Mouse (Mus musculus) midbrain, embryonic 16.5 days (tissue): ENCODE results near the gene ccdc198. TPM values are rescaled to one million over a fixed set of nuclear protein-coding genes. Genes with fewer than 3 reads are reported as not detected.
"Not testable (repeated sequence)": the region's sequence is repeated elsewhere in the genome, so short reads cannot be mapped to it uniquely, and the experiment has no call there.

Source experiments
- ATAC-seq: fragments of 200-750 bp; cut with Nextera tagmentation; 2 replicates; pipeline ENCODE4 v1.8.0; 2017; ENCODE audit warnings: moderate TSS enrichment
- H3K27ac ChIP-seq: fragments of 300-500 bp; sonication (generic); 2 replicates; pipeline ENCODE4 v1.5.1; 2014; ENCODE audit warnings: mild to moderate bottlenecking, low read length, mixed read lengths
- H3K27me3 ChIP-seq: fragments of 300-500 bp; sonication (generic); 2 replicates; pipeline ENCODE4 v1.6.1; 2014; ENCODE audit warnings: low read depth, low read length, mixed read lengths; ENCODE audit not compliant: control insufficient read depth, insufficient read depth
- H3K36me3 ChIP-seq: fragments of 300-500 bp; sonication (generic); 2 replicates; pipeline ENCODE4 v1.6.1; 2014; ENCODE audit warnings: mild to moderate bottlenecking, low read length, moderate library complexity, mixed read lengths; ENCODE audit not compliant: control insufficient read depth, insufficient read depth
- H3K4me1 ChIP-seq: fragments of 300-500 bp; sonication (generic); 2 replicates; pipeline ENCODE4 v1.6.1; 2014; ENCODE audit warnings: mild to moderate bottlenecking, low read length, mixed read lengths; ENCODE audit not compliant: control insufficient read depth, insufficient read depth
- H3K4me2 ChIP-seq: fragments of 300-500 bp; sonication (generic); 2 replicates; pipeline ENCODE4 v1.6.1; 2014; ENCODE audit warnings: mild to moderate bottlenecking, low read length, mixed read lengths
- H3K4me3 ChIP-seq: fragments of 300-500 bp; sonication (generic); 2 replicates; pipeline ENCODE4 v1.5.1; 2014; ENCODE audit warnings: low read depth, mild to moderate bottlenecking, low read length, moderate library complexity, mixed read lengths
- H3K9ac ChIP-seq: fragments of 300-500 bp; sonication (generic); 2 replicates; pipeline ENCODE4 v1.6.1; 2014; ENCODE audit warnings: low read depth, low read length, mixed read lengths
- H3K9me3 ChIP-seq: fragments of 300-500 bp; sonication (generic); replicated peaks from 2 replicates; pipeline ENCODE4 v1.6.1; 2014; ENCODE audit warnings: mild to moderate bottlenecking, low read length, mixed read lengths; ENCODE audit not compliant: control insufficient read depth, poor library complexity, severe bottlenecking
- WGBS: fragments of 180-500 bp; shearing (Covaris S2); extraction: QIAGEN DNeasy Blood & Tissue Kit; methylation state at CpG from one replicate; pipeline ENCODE4 v1.1.7; 2014; 5-methylcytosine and 5-hydroxymethylcytosine counted together
- polyA plus RNA-seq: library from polyadenylated mRNA; unstranded; fragments of >200 nt; fragmentation: Nextera tagmentation; extraction: Ambion mirVana; gene quantifications from 2 replicates; pipeline ENCODE4 v1.2.1, GENCODE M21; 2015

The ccdc198 gene
- 0.06 and 0.08 TPM in 2 replicates for polyA plus RNA-seq

DNA sequence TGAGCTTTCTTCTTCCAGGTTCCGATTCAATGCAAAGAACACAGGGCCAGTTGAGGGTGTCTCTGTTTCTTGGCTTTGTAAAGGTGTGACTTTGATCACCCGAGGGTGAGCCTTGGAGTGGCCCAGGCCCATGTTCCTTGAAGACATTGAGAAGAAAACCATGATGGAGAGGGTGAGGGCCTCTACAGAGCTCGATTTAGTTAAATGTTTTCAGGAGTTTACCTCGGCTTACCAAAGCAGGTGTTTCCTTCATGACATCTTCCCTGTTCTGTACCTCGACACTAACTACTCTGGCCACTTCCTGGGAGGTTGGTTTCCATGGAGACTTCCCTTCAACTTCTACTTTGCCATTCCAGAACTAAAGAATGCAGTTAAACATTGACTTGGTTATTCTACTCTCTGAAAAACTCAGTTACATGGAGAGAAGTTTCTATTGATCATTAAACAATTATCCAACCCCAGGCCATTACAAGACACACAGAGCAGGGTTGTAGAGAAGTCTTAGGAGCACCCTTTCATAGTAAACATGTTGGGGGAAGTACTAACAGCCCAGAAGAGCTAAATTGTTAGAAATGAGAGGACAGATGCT is at the start of gene ccdc198:
ccdc198 (minus strand) TSS at position 349 of the 589 bp plus-strand sequence.
- WGBS = 77% methylated on average over 5 of the region's 5 CpGs
- Histone ChIP-seq H3K36me3 (no peaks in the 10 kb centered on the region), H3K4me1 (no peaks in the 10 kb centered on the region), H3K4me2 (no peak within 1 kb of the TSS), H3K27ac (no peak within 1 kb of the TSS), H3K9me3 (no peaks in the 10 kb centered on the region), H3K4me3 (no peak within 1 kb of the TSS), H3K9ac (no peak within 1 kb of the TSS), H3K27me3 (no peaks in the 10 kb centered on the region)
- no peak for ATAC-seq

DNA sequence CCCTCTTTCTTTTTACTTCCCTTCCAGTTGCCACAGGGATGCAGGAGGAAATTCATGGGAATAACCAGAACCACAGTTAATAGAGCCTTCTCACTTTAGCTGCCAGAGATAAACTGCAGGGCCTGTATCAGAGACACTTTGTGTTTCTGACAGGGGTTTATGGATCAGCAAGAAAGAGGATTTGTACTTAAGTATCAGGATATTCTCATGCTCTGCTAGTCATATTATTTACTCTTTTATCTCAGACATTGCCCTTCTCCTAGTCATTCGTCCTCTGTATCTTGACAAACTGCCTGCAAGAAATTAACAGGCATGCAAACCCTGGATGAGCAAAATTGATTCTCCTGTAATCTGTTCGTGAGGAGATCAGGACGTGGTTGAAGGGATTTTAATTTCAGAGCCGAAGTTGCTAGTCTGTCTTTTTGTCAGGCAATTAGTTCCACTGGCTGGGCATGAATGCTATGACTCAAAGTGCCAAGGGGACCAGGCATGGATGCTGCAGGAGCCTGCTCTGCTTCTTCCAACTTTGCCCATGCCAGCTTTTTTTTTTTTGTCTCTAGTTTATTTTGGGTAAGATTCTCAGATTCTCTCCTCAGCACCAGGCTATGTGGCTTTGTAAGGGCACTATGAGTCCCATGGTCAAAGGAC is 48.7 kb upstream of the ccdc198 start:
- Histone ChIP-seq H3K4me3 (no peak overlapping the region), H3K4me2 (no peak overlapping the region), H3K4me1 (peaks cover 3% of the 10 kb centered on the region; the same call in 1 of the 2 replicates), H3K9me3 (no peaks in the 10 kb centered on the region), H3K27me3 (no peaks in the 10 kb centered on the region), H3K9ac (no peak overlapping the region), H3K36me3 (no peaks in the 10 kb centered on the region), H3K27ac (0 out of 2 replicates have a peak overlapping the region, but pooled peaks have one; percentile 11)
- peak; percentile 79 for ATAC-seq
- 6% methylated on average over 4 of the region's 4 CpGs for WGBS

DNA sequence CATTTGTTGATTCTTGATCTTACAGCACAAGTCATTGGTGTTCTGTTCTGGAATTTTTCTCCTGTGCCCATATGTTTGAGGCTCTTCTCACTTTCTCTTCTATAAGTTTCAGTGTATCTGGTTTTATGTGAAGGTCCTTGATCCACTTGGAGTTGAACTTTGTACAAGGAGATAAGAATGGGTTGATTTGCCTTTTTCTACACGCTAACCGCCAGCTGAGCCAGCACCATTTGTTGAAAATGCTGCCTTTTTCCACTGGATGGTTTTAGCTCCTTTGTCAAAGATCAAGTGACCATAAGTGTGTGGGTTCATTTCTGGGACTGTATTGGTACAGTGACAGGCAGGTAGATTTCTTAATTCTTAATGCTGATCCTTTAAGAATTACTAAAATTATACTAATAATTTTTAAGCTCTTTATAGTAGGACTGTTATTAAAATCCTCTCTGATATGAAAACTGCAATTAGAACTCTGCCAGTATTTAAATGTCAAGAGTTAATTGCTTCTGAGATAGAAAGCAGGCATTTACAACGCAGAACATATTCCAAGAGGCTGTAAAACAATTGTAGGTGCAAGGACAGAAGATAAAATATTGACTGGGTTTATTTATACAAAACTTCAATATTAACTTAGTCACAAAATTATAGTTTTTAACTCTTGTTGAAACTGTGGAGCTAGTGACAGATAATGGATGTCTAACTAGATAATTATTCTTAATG is 44.9 kb upstream of the ccdc198 start:
- WGBS = 83% methylated on average over 3 of the region's 3 CpGs
- no peaks in the 10 kb centered on the region for H3K27me3 ChIP-seq
- no peaks in the 10 kb centered on the region for H3K9me3 ChIP-seq
- no peak for ATAC-seq
- no peak overlapping the region for H3K4me2 ChIP-seq
- H3K4me3 ChIP-seq = no peak overlapping the region
- H3K27ac ChIP-seq = no peak overlapping the region
- H3K36me3 ChIP-seq = no peaks in the 10 kb centered on the region
- no peak overlapping the region for H3K9ac ChIP-seq
- peaks cover 3% of the 10 kb centered on the region; the same call in 1 of the 2 replicates for H3K4me1 ChIP-seq

GRCm38 (mm10) chr14:49283784-49284655 is 38.7 kb upstream of the ccdc198 start:
- Histone ChIP-seq H3K36me3 (no peaks in the 10 kb centered on the region), H3K27me3 (no peaks in the 10 kb centered on the region), H3K4me2 (no peak overlapping the region), H3K27ac (no peak overlapping the region), H3K4me1 (no peaks in the 10 kb centered on the region), H3K9me3 (no peaks in the 10 kb centered on the region), H3K9ac (no peak overlapping the region), H3K4me3 (no peak overlapping the region)
- WGBS = 75% methylated on average over 7 of the region's 7 CpGs
- ATAC-seq = no peak

DNA sequence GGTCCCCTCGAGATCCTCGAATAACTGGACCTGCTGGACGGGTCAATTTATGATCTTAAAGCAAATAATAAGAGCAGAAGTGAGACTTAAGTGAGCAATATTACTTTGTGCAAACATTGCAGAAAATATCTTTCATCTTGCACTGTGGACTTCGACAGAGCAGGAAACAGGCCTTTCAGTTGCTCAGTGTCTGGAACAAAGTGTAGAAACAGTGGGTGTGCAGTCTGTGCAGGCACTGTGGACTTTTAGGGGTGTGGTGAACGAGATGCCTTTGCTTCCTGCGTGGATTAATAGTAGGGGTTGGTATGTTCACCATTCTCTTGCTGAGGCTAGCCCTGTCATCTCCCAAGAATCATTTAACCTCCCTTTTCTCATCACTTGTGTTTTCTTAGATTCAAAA is 33.6 kb upstream of the ccdc198 start:
- no peaks in the 10 kb centered on the region for H3K27me3 ChIP-seq
- 85% methylated on average over 6 of the region's 6 CpGs for WGBS
- no peak overlapping the region for H3K9ac ChIP-seq
- no peaks in the 10 kb centered on the region for H3K36me3 ChIP-seq
- H3K4me1 ChIP-seq = no peaks in the 10 kb centered on the region
- no peak for ATAC-seq
- no peak overlapping the region for H3K27ac ChIP-seq
- no peaks in the 10 kb centered on the region for H3K9me3 ChIP-seq
- no peak overlapping the region for H3K4me3 ChIP-seq
- no peak overlapping the region for H3K4me2 ChIP-seq

GRCm38 (mm10) chr14:49278479-49278878 is 33.2 kb upstream of the ccdc198 start:
- H3K4me2 ChIP-seq, H3K36me3 ChIP-seq, H3K27me3 ChIP-seq, H3K4me3 ChIP-seq, H3K9ac ChIP-seq, H3K27ac ChIP-seq, ATAC-seq, H3K9me3 ChIP-seq, H3K4me1 ChIP-seq: not testable (repeated sequence)
- 93% methylated on average over 9 of the region's 9 CpGs for WGBS

GRCm38 (mm10) chr14:49277642-49278041 is 32.4 kb upstream of the ccdc198 start:
- Histone ChIP-seq H3K9ac (no peak overlapping the region), H3K27me3 (no peaks in the 10 kb centered on the region), H3K4me2 (no peak overlapping the region), H3K9me3 (no peaks in the 10 kb centered on the region), H3K4me3 (no peak overlapping the region), H3K4me1 (no peaks in the 10 kb centered on the region), H3K36me3 (no peaks in the 10 kb centered on the region), H3K27ac (no peak overlapping the region)
- WGBS = 81% methylated on average over 3 of the region's 3 CpGs
- ATAC-seq = no peak

- H3K27me3 ChIP-seq = no peaks in the 10 kb centered on the region
- H3K36me3 ChIP-seq = no peaks in the 10 kb centered on the region
- no peaks in the 10 kb centered on the region for H3K9me3 ChIP-seq
- no peak overlapping the region for H3K27ac ChIP-seq
- ATAC-seq = no peak
- no peak overlapping the region for H3K9ac ChIP-seq
- no peak overlapping the region for H3K4me3 ChIP-seq
- no peaks in the 10 kb centered on the region for H3K4me1 ChIP-seq
- H3K4me2 ChIP-seq = no peak overlapping the region
- WGBS = 30% methylated on average over 2 of the region's 2 CpGs
Measured at GRCm38 (mm10) chr14:49275376-49275775, 30.1 kb upstream of the ccdc198 start.
